In genomic region chr7:47020956-47021355, GRCm38 (mm10) we compare ENCODE assay signal across 22 mouse cellular contexts. TPM values are rescaled to one million over a fixed set of nuclear protein-coding genes. Genes with fewer than 3 reads are reported as not detected.
DNase-seq lines count a peak whose midpoint lies in the region; ATAC-seq lines count a peak whose summit lies in the region.
"Had no signal": no experiment of that assay in that cellular context is flagged by ENCODE, and none has a peak within 500 bp of the region (broad histone marks: within the 10 kb centered on the region; RNA-seq: fewer than 3 reads in every experiment).

No protein-coding gene starts in this region.

- peaks cover 14% of the 10 kb centered on the region for H3K27me3 ChIP-seq in heart, embryonic 13.5 days (replicated peaks)
- H3K27me3 ChIP-seq in intestine, embryonic 14.5 days (replicated peaks; ENCODE audit: control insufficient read depth, insufficient read depth, low read length) = no peaks in the 10 kb centered on the region
- H3K27me3 ChIP-seq: forebrain, embryonic 12.5 days; neural tube, embryonic 15.5 days had no signal

- H3K9ac ChIP-seq in heart, embryonic 13.5 days = 0 out of 2 replicates have a peak overlapping the region, but pooled peaks have one; percentile 10
- H3K9ac ChIP-seq in intestine, embryonic 14.5 days (ENCODE audit: low read length) = no peak overlapping the region
- H3K9ac ChIP-seq: forebrain, embryonic 12.5 days; liver, embryonic 14.5 days; neural tube, embryonic 15.5 days had no signal

- no peak overlapping the region for H3K27ac ChIP-seq in heart, embryonic 13.5 days (replicated peaks)
- no peak overlapping the region for H3K27ac ChIP-seq in intestine, embryonic 14.5 days (ENCODE audit: low read depth)
- H3K27ac ChIP-seq: forebrain, embryonic 12.5 days; liver, embryonic 14.5 days; midbrain, embryonic 10.5 days; neural tube, embryonic 15.5 days had no signal

- peak overlapping the region; percentile 47 for H3K4me2 ChIP-seq in heart, embryonic 13.5 days
- H3K4me2 ChIP-seq in intestine, embryonic 14.5 days (ENCODE audit: low read length) = peak overlapping the region; percentile 29
- H3K4me2 ChIP-seq: forebrain, embryonic 12.5 days; neural tube, embryonic 15.5 days had no signal

- peaks cover 8% of the 10 kb centered on the region; the same call in 1 of the 2 replicates for H3K4me1 ChIP-seq in heart, embryonic 13.5 days
- no peaks in the 10 kb centered on the region for H3K4me1 ChIP-seq in intestine, embryonic 14.5 days (replicated peaks; ENCODE audit: control insufficient read depth, insufficient read depth, low read length)
- H3K4me1 ChIP-seq: forebrain, embryonic 12.5 days; neural tube, embryonic 15.5 days had no signal

- ATAC-seq in heart, embryonic 13.5 days (ENCODE audit: extremely low read depth, insufficient number of reproducible peaks, low FRiP score, low TSS enrichment) = no peak
- 0 out of 2 replicates have a peak, but pooled peaks have one; percentile 21 for ATAC-seq in intestine, embryonic 14.5 days (replicated peaks; ENCODE audit: low FRiP score, low TSS enrichment, low read depth)
- no peak for ATAC-seq in megakaryocyte progenitor cell, adult 5-6 weeks (replicated peaks; ENCODE audit: poor library complexity)
- ATAC-seq: inflammation-experienced regulatory T-cells, adult 6 months had no signal

- no peak for DNase-seq in heart, postnatal 36 days
- DNase-seq in lung, adult 18-20 months = peak; percentile 40 to 55
- no peak for DNase-seq in lung, postnatal 4 days
- no peak for DNase-seq in intestine, embryonic 14.5 days (ENCODE audit: low spot score)
- DNase-seq in lung, postnatal 25 days (ENCODE audit: low spot score) = peak; percentile 26
- DNase-seq: adrenal gland, adult 8-10 months; cerebellum, adult 11-12 months; left cerebral cortex, postnatal 4 days had no signal

- intact Hi-C loops in heart, postnatal 36 days (cut with DNase I) = no loop called here

- 10% methylated on average over 8 of the region's 8 CpGs for WGBS in heart, embryonic 13.5 days
- WGBS in intestine, embryonic 14.5 days = 11% methylated on average over 8 of the region's 8 CpGs

- H3K36me3 ChIP-seq in heart, embryonic 13.5 days = no peaks in the 10 kb centered on the region
- H3K36me3 ChIP-seq in intestine, embryonic 14.5 days (ENCODE audit: control insufficient read depth, insufficient read depth, low read length) = no peaks in the 10 kb centered on the region
- H3K36me3 ChIP-seq: forebrain, embryonic 12.5 days; midbrain, embryonic 10.5 days; neural tube, embryonic 15.5 days had no signal

- H3K4me3 ChIP-seq in heart, embryonic 13.5 days = 0 out of 2 replicates have a peak overlapping the region, but pooled peaks have one; percentile 1
- H3K4me3 ChIP-seq in intestine, embryonic 14.5 days (ENCODE audit: low read depth, low read length) = no peak overlapping the region
- H3K4me3 ChIP-seq: forebrain, embryonic 12.5 days; midbrain, embryonic 10.5 days; neural tube, embryonic 15.5 days had no signal

- no peaks in the 10 kb centered on the region for H3K9me3 ChIP-seq in heart, embryonic 13.5 days
- no peaks in the 10 kb centered on the region for H3K9me3 ChIP-seq in intestine, embryonic 14.5 days (ENCODE audit: control insufficient read depth, low read length)
- H3K9me3 ChIP-seq: forebrain, embryonic 12.5 days; midbrain, embryonic 10.5 days; neural tube, embryonic 15.5 days had no signal

RNA-seq across cellular contexts. Expression of gene Spty2d1, which starts 12.7 kb away (rescaled TPM):
- 13.1 and 13.4 TPM in 2 replicates for polyA plus RNA-seq in heart, embryonic 13.5 days (2015; fragmentation: Nextera tagmentation; extraction: Ambion mirVana)
- 1 to 10 TPM; 6.7 to 8.6 TPM for total RNA-seq in heart, postnatal 36 days (2021)
- polyA plus RNA-seq in intestine, embryonic 14.5 days (2014; fragmentation: Nextera tagmentation; extraction: Ambion mirVana) = 17.6 and 18.0 TPM in 2 replicates
- total RNA-seq in megakaryocyte progenitor cell, adult 5-6 weeks (2015) = 30.4 and 34.9 TPM in 2 replicates
- 25.4 and 30.7 TPM in 2 replicates for total RNA-seq in megakaryocyte progenitor cell, adult 5-6 weeks (2017)

RNA-seq across cellular contexts. Expression of gene Tmem86a, which starts 29.4 kb away (rescaled TPM):
- 22.5 and 25.1 TPM in 2 replicates for polyA plus RNA-seq in heart, embryonic 13.5 days (2015; fragmentation: Nextera tagmentation; extraction: Ambion mirVana)
- 10 to 100 TPM; 29.2 to 32.6 TPM for total RNA-seq in heart, postnatal 36 days (2021)
- 30.6 and 31.4 TPM in 2 replicates for polyA plus RNA-seq in intestine, embryonic 14.5 days (2014; fragmentation: Nextera tagmentation; extraction: Ambion mirVana)
- 2.3 and 4.0 TPM in 2 replicates for total RNA-seq in megakaryocyte progenitor cell, adult 5-6 weeks (2015)
- 1.4 and 2.2 TPM in 2 replicates for total RNA-seq in megakaryocyte progenitor cell, adult 5-6 weeks (2017)

RNA-seq across cellular contexts. Expression of gene Gm9999, which starts 37.6 kb away (rescaled TPM):
- polyA plus RNA-seq in heart, embryonic 13.5 days (2015; fragmentation: Nextera tagmentation; extraction: Ambion mirVana) = not detected in 2 replicates
- total RNA-seq in heart, postnatal 36 days (2021) = not detected
- polyA plus RNA-seq in intestine, embryonic 14.5 days (2014; fragmentation: Nextera tagmentation; extraction: Ambion mirVana) = not detected in 2 replicates
- not detected in 2 replicates for total RNA-seq in megakaryocyte progenitor cell, adult 5-6 weeks (2015)
- total RNA-seq in megakaryocyte progenitor cell, adult 5-6 weeks (2017) = not detected in 2 replicates
- total RNA-seq: adrenal gland, adult 8-10 months; ES-E14; gastrocnemius, postnatal 4 days; left cerebral cortex, postnatal 4 days had no signal
- polyA plus RNA-seq: brain, embryonic 14.5 days; C2C12; forebrain, embryonic 12.5 days; hindbrain, embryonic 11.5 days; inflammation-experienced regulatory T-cells, adult 6 months; large intestine, adult 2 months; liver, embryonic 14.5 days; midbrain, embryonic 10.5 days; neural tube, embryonic 15.5 days; spleen, adult 2 months had no signal

Comparison
In these comparisons a context has a peak if more than half of its experiments do, and no peak if none do; other contexts are left out.
1. DNase-seq: peak in lung, adult 18-20 months (2 of 2) and lung, postnatal 25 days (single experiment); none in heart, postnatal 36 days (0 of 2), lung, postnatal 4 days (0 of 2) and intestine, embryonic 14.5 days (single experiment).
2. RNA of gene Tmem86a, which starts 29.4 kb away (total RNA-seq): 29.2 to 32.6 TPM in heart, postnatal 36 days; 1.4 to 4.0 TPM in megakaryocyte progenitor cell, adult 5-6 weeks; every median in the first group is over 4 times any median in the second.